Mouse (Mus musculus) myocyte (in vitro differentiated cells): ENCODE results near the gene Ldah.

Experiments
- E2F4 ChIP-seq: IDR thresholded peaks from one replicate; pipeline ENCODE4 v1.6.1; 2011; ENCODE audit warnings: mild to moderate bottlenecking, control low read depth, moderate library complexity; ENCODE audit not compliant: insufficient read depth
- MAX ChIP-seq: IDR thresholded peaks from one replicate; pipeline ENCODE4 v1.6.1; 2011; ENCODE audit warnings: low read depth, mild to moderate bottlenecking, control low read depth
- MYOD1 ChIP-seq, 3 experiments: IDR thresholded peaks; one replicate each; pipeline ENCODE4 v1.6.1; 2011; ENCODE audit warnings: control low read depth in 2 of 3, low read depth in 2 of 3, mild to moderate bottlenecking in 2 of 3, moderate library complexity in 1 of 3; ENCODE audit not compliant: insufficient read length in 2 of 3, control insufficient read depth in 1 of 3
- MYOG ChIP-seq, 3 experiments: IDR thresholded peaks; one replicate each; pipeline ENCODE4 v1.6.1; 2011; ENCODE audit warnings: control low read depth in 2 of 3, low read depth in 2 of 3, mild to moderate bottlenecking in 2 of 3; ENCODE audit not compliant: insufficient read length in 2 of 3, control insufficient read depth in 1 of 3, insufficient read depth in 1 of 3
- POLR2A ChIP-seq: IDR thresholded peaks from one replicate; pipeline ENCODE4 v1.6.1; 2011; ENCODE audit warnings: low read depth, mild to moderate bottlenecking, control low read depth, moderate library complexity; ENCODE audit not compliant: insufficient read length
- POLR2AphosphoS2 ChIP-seq: IDR thresholded peaks from one replicate; pipeline ENCODE4 v1.6.1; 2011; ENCODE audit warnings: low read depth, control low read depth; ENCODE audit not compliant: insufficient read length
- SRF ChIP-seq: IDR thresholded peaks from one replicate; pipeline ENCODE4 v1.6.1; 2011; ENCODE audit warnings: low read depth; ENCODE audit not compliant: control insufficient read depth, insufficient read length
- TCF12 ChIP-seq: IDR thresholded peaks from one replicate; pipeline ENCODE4 v1.6.1; 2011; ENCODE audit warnings: mild to moderate bottlenecking, control low read depth; ENCODE audit not compliant: poor library complexity, insufficient read depth, severe bottlenecking

DNA sequence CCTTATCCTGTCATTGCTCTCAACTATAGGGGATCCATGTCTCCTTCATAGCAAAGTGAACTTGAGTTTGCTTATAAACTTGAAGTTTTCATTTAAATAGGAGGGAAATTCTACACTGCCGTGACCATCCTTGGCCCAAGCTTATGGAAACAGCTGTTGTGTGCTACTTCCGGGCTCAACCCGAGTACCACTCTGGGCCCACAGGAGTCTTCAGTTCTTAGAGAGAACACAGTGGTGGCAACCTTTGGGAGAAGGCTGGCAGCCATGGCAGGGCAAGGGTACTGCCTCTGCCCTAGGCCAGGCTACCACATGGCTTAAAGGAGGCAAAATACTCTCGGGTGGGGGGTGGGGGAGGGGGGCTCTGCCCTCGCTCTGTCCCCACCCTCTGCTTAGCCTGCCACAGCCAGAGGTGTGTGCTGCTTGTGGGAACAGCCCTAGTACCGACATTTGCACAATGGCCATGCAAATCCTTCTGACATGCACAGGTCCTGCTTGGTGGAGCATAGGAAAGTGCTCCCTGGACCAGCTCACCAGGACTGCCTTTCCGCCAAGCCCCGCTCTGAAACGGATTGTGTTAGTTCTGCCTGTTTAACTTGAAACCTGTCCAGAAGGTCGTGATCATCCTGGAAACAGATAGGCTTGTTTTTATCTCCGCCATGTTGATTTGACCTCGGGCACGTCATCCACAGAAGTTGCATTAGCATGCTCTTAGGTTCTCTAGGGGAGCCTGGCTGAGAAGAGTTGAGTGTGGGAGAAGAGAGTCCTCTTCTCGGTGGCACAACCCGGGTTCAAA is 73.5 kb downstream of the Ldah start:
- TF ChIP-seq POLR2A (no peak), MYOD1 (IDR thresholded peaks at IDR 0.05; ENCODE audit: control insufficient read depth in 1 of 3, insufficient read length in 2 of 3, low read depth in 2 of 3) (no peak), POLR2AphosphoS2 (no peak), MAX (no peak), E2F4 (no peak), SRF (no peak), TCF12 (no peak), MYOG (IDR thresholded peaks at IDR 0.05; ENCODE audit: control insufficient read depth in 1 of 3, insufficient read depth in 1 of 3, insufficient read length in 2 of 3, low read depth in 2 of 3) (no peak)
